Mouse (Mus musculus): Measurements from ENCODE around the gene Hmox2. TPM values are rescaled to one million over a fixed set of nuclear protein-coding genes. Genes with fewer than 3 reads are reported as not detected.

Hmox2 gene
- total RNA-seq, 2 experiments from 2014 or later, result 67.4 to 75.9 TPM

- no peak for DNase-seq
These were observed 59.5 kb downstream of the Hmox2 start for GRCm38 (mm10) chr16:4785706-4786105.

GRCm38 (mm10) chr16:4788176-4788575, 62.0 kb downstream of the Hmox2 start:
- no peak for DNase-seq

GRCm38 (mm10) chr16:4789311-4789768, 63.2 kb downstream of the Hmox2 start:
- peak; percentile 52 for DNase-seq

GRCm38 (mm10) chr16:4789810-4790559, 63.8 kb downstream of the Hmox2 start, which contains the start of gene Cdip1:
Cdip1 (minus strand) TSS chr16:4790292.
- peak; percentile 95 for DNase-seq

- DNase-seq, result no peak
These were observed 65.2 kb downstream of the Hmox2 start for GRCm38 (mm10) chr16:4791332-4791731.

- DNase-seq, result no peak
These were observed 70.5 kb downstream of the Hmox2 start for GRCm38 (mm10) chr16:4796631-4797030.

Other genes starting within 250 kb of the Hmox2 start
- gene Srl, start 184.5 kb upstream of the Hmox2 start, total RNA-seq (2021), result 1,000 to 10,000 TPM; 1,069 to 1,171 TPM
- gene Tfap4, start 166.5 kb upstream of the Hmox2 start, total RNA-seq (2021), result 1 to 10 TPM; 3.5 to 4.7 TPM
- gene Glis2, start 131.6 kb upstream of the Hmox2 start, total RNA-seq (2021), result 10 to 100 TPM; 35.3 to 43.8 TPM
- 10 to 100 TPM; 89.5 to 92.6 TPM for gene Pam16, start 101.4 kb upstream of the Hmox2 start, total RNA-seq (2021)
- gene Vasn, start 86.4 kb upstream of the Hmox2 start, total RNA-seq (2021), result 10 to 100 TPM; 17.7 to 18.2 TPM
- gene Dnaja3, start 86.4 kb upstream of the Hmox2 start, total RNA-seq (2021), result 10 to 100 TPM; 82.7 to 84.7 TPM
- gene Coro7, start 46.6 kb upstream of the Hmox2 start, total RNA-seq (2021), result 10 to 100 TPM; 24.1 to 26.5 TPM
- 10 to 100 TPM; 15.2 to 15.5 TPM for gene Nmral1, start 7.0 kb upstream of the Hmox2 start, total RNA-seq (2021)
- 100 to 1,000 TPM in 1 of 2 experiments, 10 to 100 TPM in 1; 96.3 to 105 TPM for gene Cdip1, start 63.9 kb downstream of the Hmox2 start, total RNA-seq (2021)
- not detected for gene 4930562C15Rik, start 109.1 kb downstream of the Hmox2 start, total RNA-seq (2021)
- gene Ubald1, start 154.0 kb downstream of the Hmox2 start, total RNA-seq (2021), result 10 to 100 TPM; 22.6 to 24.8 TPM
- 100 to 1,000 TPM; 170 to 187 TPM for gene Mgrn1, start 159.9 kb downstream of the Hmox2 start, total RNA-seq (2021)
- 10 to 100 TPM; 50.7 to 51.3 TPM for gene Nudt16l1, start 212.4 kb downstream of the Hmox2 start, total RNA-seq (2021)
- gene Anks3, start 237.8 kb downstream of the Hmox2 start, total RNA-seq (2021), result 10 to 100 TPM; 22.4 to 24.3 TPM

Measured in heart, postnatal 4 days (tissue).